In the genomic region with DNA sequence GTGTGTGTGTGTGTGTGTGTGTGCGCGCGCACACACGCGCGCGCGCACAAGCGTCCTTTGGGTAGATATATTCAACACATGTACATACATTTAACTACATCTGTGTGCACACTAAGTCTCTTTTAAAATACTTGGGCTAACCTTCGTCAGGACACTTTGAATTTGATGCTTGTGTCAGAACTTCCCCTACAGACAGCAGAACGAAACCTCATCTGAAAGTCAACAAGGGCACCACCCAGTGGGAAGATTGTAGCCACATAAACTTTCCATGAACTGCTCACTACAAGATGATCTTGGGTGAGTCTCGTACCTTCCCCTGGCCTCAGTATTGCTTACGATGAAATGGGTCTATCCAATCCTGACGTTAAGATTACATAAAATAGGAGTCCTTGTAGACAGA, we compare ENCODE assay signal across 10 mouse cellular contexts. TPM values are rescaled to one million over a fixed set of nuclear protein-coding genes. Genes with fewer than 3 reads are reported as not detected.
A peak's percentile ranks its signal among the peaks of the same experiment; 100 is the strongest.
DNase-seq lines count a peak whose midpoint lies in the region; ATAC-seq and TF ChIP-seq lines count a peak whose summit lies in the region.
"Had no signal": no experiment of that assay in that cellular context is flagged by ENCODE, and none has a peak within 500 bp of the region (broad histone marks: within the 10 kb centered on the region; RNA-seq: fewer than 3 reads in every experiment).

No protein-coding gene starts in this region.

- no peaks in the 10 kb centered on the region for H3K9me3 ChIP-seq in heart, embryonic 12.5 days (replicated peaks)
- H3K9me3 ChIP-seq in lung, postnatal 0 days (ENCODE audit: low read length): no peaks in the 10 kb centered on the region
- H3K9me3 ChIP-seq in embryonic facial prominence, embryonic 11.5 days (replicated peaks; ENCODE audit: control insufficient read depth, low read length): no peaks in the 10 kb centered on the region
- H3K9me3 ChIP-seq in limb, embryonic 13.5 days: no peaks in the 10 kb centered on the region

- H3K27ac ChIP-seq in heart, embryonic 12.5 days (ENCODE audit: poor library complexity, severe bottlenecking): no peak overlapping the region
- no peak overlapping the region for H3K27ac ChIP-seq in lung, postnatal 0 days (ENCODE audit: low read length)
- no peak overlapping the region for H3K27ac ChIP-seq in embryonic facial prominence, embryonic 11.5 days (replicated peaks; ENCODE audit: low read depth, low read length)
- no peak overlapping the region for H3K27ac ChIP-seq in limb, embryonic 13.5 days

- peak overlapping the region; percentile 99 for H3K4me2 ChIP-seq in heart, embryonic 12.5 days
- H3K4me2 ChIP-seq in lung, postnatal 0 days (replicated peaks; ENCODE audit: low read depth, low read length): peak overlapping the region; percentile 89
- peak overlapping the region; percentile 99 for H3K4me2 ChIP-seq in embryonic facial prominence, embryonic 11.5 days (ENCODE audit: low read depth, low read length)
- H3K4me2 ChIP-seq in limb, embryonic 13.5 days (replicated peaks): peak overlapping the region; percentile 96

- no peak for DNase-seq in heart, adult 8-10 months (ENCODE audit: low spot score)
- no peak for DNase-seq in lung, postnatal 0 days (ENCODE audit: low spot score)
- no peak for DNase-seq in lung, adult 18-20 months
- DNase-seq in embryonic facial prominence, embryonic 11.5 days (ENCODE audit: low spot score): no peak
- no peak for DNase-seq in cerebellum, postnatal 10 days
- no peak for DNase-seq in adrenal gland, postnatal 10 days
- DNase-seq: gastrocnemius, postnatal 36 days had no signal

- peaks cover 63% of the 10 kb centered on the region for H3K4me1 ChIP-seq in heart, embryonic 12.5 days (replicated peaks)
- peaks cover 15% of the 10 kb centered on the region; the same call in 1 of the 2 replicates for H3K4me1 ChIP-seq in lung, postnatal 0 days (ENCODE audit: insufficient read depth, low read depth, low read length)
- H3K4me1 ChIP-seq in embryonic facial prominence, embryonic 11.5 days (ENCODE audit: control insufficient read depth, insufficient read depth, low read length): peaks cover 8% of the 10 kb centered on the region; the same call in 1 of the 2 replicates
- peaks cover 74% of the 10 kb centered on the region for H3K4me1 ChIP-seq in limb, embryonic 13.5 days

- H3K4me3 ChIP-seq in heart, embryonic 12.5 days: peak overlapping the region; percentile 81
- 0 out of 2 replicates have a peak overlapping the region, but pooled peaks have one; percentile 71 for H3K4me3 ChIP-seq in lung, postnatal 0 days (ENCODE audit: low read depth, low read length)
- no peak overlapping the region for H3K4me3 ChIP-seq in embryonic facial prominence, embryonic 11.5 days (ENCODE audit: low read depth, low read length)
- H3K4me3 ChIP-seq in limb, embryonic 13.5 days: peak overlapping the region; percentile 81

- no peak for ATAC-seq in heart, embryonic 12.5 days (ENCODE audit: insufficient number of reproducible peaks, low FRiP score)
- ATAC-seq in lung, postnatal 0 days: no peak
- no peak for ATAC-seq in embryonic facial prominence, embryonic 11.5 days (replicated peaks; ENCODE audit: insufficient number of reproducible peaks, low FRiP score, low TSS enrichment, low read depth)
- ATAC-seq in limb, embryonic 13.5 days (ENCODE audit: low FRiP score, low read depth): no peak

- H3K27me3 ChIP-seq in heart, embryonic 12.5 days (replicated peaks): peaks cover 30% of the 10 kb centered on the region
- no peaks in the 10 kb centered on the region for H3K27me3 ChIP-seq in lung, postnatal 0 days (replicated peaks; ENCODE audit: insufficient read depth, low read length)
- 0 out of 2 replicates have a peak, but pooled peaks cover 6% of the 10 kb centered on the region for H3K27me3 ChIP-seq in embryonic facial prominence, embryonic 11.5 days (ENCODE audit: control insufficient read depth, insufficient read depth, low read length)
- H3K27me3 ChIP-seq in limb, embryonic 13.5 days: peaks cover 9% of the 10 kb centered on the region; the same call in 1 of the 2 replicates

- peak; percentile 44 for TF ChIP-seq CTCF in lung, postnatal 0 days (IDR thresholded peaks at IDR 0.05)

- H3K9ac ChIP-seq in heart, embryonic 12.5 days: peak overlapping the region; percentile 81; the same call in 1 of the 2 replicates
- no peak overlapping the region for H3K9ac ChIP-seq in lung, postnatal 0 days (replicated peaks; ENCODE audit: low read depth)
- H3K9ac ChIP-seq in embryonic facial prominence, embryonic 11.5 days (replicated peaks; ENCODE audit: low read length): no peak overlapping the region
- no peak overlapping the region for H3K9ac ChIP-seq in limb, embryonic 13.5 days

- H3K36me3 ChIP-seq in heart, embryonic 12.5 days: no peaks in the 10 kb centered on the region
- H3K36me3 ChIP-seq in lung, postnatal 0 days (ENCODE audit: insufficient read depth, low read length): no peaks in the 10 kb centered on the region
- H3K36me3 ChIP-seq in embryonic facial prominence, embryonic 11.5 days (replicated peaks; ENCODE audit: control insufficient read depth, insufficient read depth, low read depth, low read length): no peaks in the 10 kb centered on the region
- H3K36me3 ChIP-seq in limb, embryonic 13.5 days: peaks cover 4% of the 10 kb centered on the region
- H3K36me3 ChIP-seq: G1E had no signal

- 88% methylated on average over 14 of the region's 14 CpGs for WGBS in heart, embryonic 12.5 days
- WGBS in lung, postnatal 0 days: 88% methylated on average over 14 of the region's 14 CpGs
- WGBS in embryonic facial prominence, embryonic 11.5 days: 89% methylated on average over 14 of the region's 14 CpGs
- WGBS in limb, embryonic 13.5 days: 88% methylated on average over 14 of the region's 14 CpGs

- no peak for TF ChIP-seq EP300 in lung, postnatal 0 days (IDR thresholded peaks at IDR 0.05)

RNA-seq across cellular contexts. Expression of gene Atoh8, which starts 3.0 kb away (rescaled TPM):
- polyA plus RNA-seq in heart, embryonic 12.5 days (2016; fragmentation: Nextera tagmentation; extraction: Ambion mirVana): 14.1 and 14.9 TPM in 2 replicates
- 10 to 100 TPM in 2 of 4 experiments, 1 to 10 TPM in 2; 9.6 to 10.9 (median 10.1) TPM for total RNA-seq in heart, adult 8-10 months (2022)
- polyA plus RNA-seq in lung, postnatal 0 days (2015; fragmentation: Nextera tagmentation; extraction: Ambion mirVana): 17.3 and 20.6 TPM in 2 replicates
- polyA plus RNA-seq in embryonic facial prominence, embryonic 11.5 days (2014; fragmentation: Nextera tagmentation; extraction: Ambion mirVana): 10.2 and 11.3 TPM in 2 replicates
- 31.5 and 32.3 TPM in 2 replicates for polyA plus RNA-seq in limb, embryonic 13.5 days (2015; fragmentation: Nextera tagmentation; extraction: Ambion mirVana)
- 1 to 10 TPM; 7.0 to 7.9 TPM for total RNA-seq in adrenal gland, postnatal 10 days (2021)
- total RNA-seq: G1E had no signal
